Mouse (Mus musculus): ENCODE results near the gene Bcl9.

DNA sequence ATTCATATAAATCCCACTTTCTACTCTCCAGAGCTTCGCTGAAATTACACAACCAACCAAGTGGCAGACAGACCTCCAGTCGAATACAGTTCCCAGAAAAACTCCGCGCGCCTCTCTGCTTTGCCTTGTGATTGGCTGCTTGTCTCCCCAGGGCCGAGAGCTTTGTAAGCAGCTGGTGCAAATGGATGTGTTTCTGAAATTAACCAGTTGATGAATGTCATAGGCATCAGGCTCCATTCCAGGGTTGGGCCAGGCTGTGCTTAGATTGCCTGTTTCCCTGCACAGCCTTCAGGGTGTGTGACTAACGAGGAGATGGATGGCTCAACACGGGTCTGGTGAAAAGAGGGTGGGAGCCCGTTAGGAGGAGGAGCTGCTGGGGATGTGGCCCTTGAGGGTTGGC is 36.9 kb upstream of the Bcl9 start:
- no peak for TF ChIP-seq CTCF (IDR thresholded peaks at IDR 0.05; ENCODE audit: low read depth)
- no peak for TF ChIP-seq EP300 (optimal IDR thresholded peaks at IDR 0.05)
